Mouse (Mus musculus): ENCODE measurements around the gene Tm4sf5.

Gene Tm4sf5

DNA sequence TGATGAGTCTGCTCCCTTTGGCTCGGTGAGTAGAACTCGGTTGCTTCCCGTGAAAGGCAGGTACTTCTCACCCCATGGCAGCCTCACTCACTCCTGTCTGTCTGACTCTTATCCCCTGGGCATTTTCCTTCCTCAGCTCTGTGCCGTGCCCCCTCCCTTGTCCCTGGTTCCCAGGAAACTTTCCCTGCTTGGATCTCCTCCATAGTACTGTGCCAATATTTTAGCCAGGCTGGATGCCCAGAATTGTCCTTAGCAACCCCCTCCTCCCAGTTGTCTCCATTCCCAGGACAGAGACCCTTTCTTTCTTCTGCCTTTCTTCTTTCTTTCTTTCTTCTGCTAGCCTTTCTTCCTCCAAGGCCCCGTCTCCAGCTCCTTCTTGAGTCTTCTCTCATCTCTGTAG is 36.4 kb downstream of the Tm4sf5 start:
- no peak for DNase-seq (ENCODE audit: low read depth, low spot score)

DNA sequence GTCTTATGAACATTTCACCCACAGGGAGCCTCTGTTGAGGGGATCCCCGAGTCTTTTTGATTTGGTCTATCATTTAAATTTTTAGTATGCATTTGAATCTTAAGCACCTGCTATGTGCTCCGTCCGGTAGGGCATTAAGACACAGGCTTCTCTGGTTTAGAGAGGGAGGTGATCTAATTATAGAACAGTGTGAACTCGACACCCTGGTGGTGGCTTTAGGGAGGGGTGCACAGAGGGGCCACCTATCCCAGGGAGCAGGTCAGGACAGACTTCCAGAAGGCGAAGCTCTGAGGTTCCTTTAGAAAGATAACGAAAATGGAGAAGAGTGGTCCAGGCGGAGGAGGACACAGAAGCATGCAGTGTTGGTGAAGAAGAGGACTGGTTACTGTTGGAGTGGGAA is 39.5 kb downstream of the Tm4sf5 start:
- no peak for DNase-seq (ENCODE audit: low read depth, low spot score)

DNA sequence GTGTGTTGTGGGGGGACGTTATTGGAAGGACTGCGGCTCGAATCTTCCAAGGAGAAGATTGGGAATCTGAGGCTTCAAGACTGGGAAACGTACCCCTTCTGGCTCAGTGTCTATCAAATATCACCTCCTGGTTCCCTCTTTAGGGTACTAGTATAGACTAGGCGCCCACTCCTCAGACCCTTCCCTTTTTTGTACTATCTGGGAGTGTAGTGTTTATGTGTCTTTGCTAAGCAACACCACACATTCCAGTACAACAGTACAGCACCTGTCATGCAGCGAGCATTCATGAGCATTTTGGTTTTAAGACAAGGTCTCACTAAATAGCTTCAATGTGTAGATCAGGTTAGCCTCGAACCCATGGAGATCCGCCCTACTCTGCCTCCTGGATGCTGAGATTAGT is 46.5 kb downstream of the Tm4sf5 start:
- no peak for DNase-seq (ENCODE audit: low read depth, low spot score)

- DNase-seq (ENCODE audit: low read depth, low spot score), result no peak
These were observed 48.9 kb downstream of the Tm4sf5 start for GRCm38 (mm10) chr11:70553940-70554339.

GRCm38 (mm10) chr11:70557545-70557944 is 52.5 kb downstream of the Tm4sf5 start:
- peak; percentile 61 for DNase-seq (ENCODE audit: low read depth, low spot score)
